Mouse (Mus musculus) adrenal gland, postnatal 10 days (tissue): ENCODE measurements around the gene Tmem179. TPM values are rescaled to one million over a fixed set of nuclear protein-coding genes. Genes with fewer than 3 reads are reported as not detected.
A peak's percentile ranks its signal among the peaks of the same experiment; 100 is the strongest.

Experiments used
- DNase-seq: peaks from one replicate; pipeline ENCODE4 v3.0.0; 2021; ENCODE audit warnings: mixed read lengths
- total RNA-seq, 2 experiments: library from RNA; stranded (reverse); gene quantifications; 2 replicates each; pipeline ENCODE4 v1.2.3; 2021

Tmem179 gene
- total RNA-seq, 2 experiments from 2014 or later = 4.8 to 6.8 TPM

DNA sequence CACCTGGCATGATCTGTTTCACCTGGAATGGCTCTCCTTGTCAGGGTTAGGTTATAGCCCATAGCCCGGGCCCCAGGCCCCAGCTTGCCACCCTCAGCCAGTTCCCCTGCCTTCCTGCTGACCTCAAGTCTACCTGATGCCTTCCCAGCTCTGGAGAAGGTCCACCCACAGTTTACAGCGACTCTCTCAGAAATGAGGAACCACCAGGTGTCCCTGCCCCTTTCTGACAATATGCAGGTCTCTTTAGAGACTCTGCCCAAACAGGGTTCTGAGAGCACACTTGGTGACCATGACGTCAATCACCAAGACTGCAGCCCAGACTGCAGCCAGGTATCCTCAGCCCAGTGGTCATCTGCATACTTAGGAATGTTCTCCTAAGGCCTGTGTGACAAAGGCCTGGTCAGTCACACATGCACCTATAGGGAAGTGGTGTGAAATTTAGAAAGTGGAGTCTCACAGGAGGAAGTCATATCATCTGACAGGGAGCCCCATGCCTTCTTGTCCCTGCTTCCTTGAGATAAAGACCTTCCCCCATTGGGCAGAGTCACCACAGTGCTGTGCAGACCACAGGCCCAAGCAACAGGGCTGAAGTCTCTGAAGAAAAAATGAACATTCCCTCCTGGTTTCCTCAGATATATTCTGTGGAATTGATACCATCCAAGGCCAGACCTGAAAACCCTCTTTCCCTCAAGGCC is 52.6 kb downstream of the Tmem179 start:
- no peak for DNase-seq

DNA sequence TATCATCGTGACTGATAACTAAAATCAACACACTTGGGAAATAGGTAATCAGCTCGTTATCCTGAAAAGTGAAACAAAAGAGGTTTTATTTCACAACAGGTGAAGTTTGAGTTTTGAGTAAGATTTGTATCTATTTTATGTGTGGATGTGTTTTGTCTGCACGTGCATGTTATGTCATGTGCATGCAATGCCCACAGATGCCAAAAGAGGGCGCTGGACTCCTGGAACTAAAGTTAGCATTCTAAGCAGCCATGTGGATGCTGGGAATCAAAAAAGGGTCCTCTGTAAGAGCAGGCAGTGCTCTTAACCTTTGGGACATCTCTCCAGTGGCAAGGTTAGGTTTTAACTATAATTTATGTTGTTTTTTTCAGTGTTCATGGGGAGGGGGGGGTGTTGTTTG is 53.3 kb downstream of the Tmem179 start:
- no peak for DNase-seq

DNA sequence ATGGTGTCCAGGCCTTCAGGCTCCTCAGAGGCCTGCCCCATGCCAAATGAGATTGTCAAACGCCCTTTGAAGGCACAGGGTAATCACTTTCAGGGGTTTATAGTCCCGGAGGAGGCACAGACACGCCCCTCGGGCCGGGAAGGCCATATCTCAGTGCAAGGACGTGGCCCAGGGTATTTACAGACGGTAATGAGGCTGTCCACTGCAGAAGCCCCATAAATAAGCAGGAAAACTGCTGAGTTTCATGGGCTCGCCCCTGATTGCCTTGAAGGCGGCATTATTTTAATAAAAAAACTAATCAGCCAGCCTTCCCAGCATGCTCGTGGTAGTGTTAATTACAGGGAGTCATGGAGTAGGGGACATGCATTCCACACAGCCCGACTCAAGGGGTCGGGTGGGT is 54.1 kb downstream of the Tmem179 start:
- no peak for DNase-seq

DNA sequence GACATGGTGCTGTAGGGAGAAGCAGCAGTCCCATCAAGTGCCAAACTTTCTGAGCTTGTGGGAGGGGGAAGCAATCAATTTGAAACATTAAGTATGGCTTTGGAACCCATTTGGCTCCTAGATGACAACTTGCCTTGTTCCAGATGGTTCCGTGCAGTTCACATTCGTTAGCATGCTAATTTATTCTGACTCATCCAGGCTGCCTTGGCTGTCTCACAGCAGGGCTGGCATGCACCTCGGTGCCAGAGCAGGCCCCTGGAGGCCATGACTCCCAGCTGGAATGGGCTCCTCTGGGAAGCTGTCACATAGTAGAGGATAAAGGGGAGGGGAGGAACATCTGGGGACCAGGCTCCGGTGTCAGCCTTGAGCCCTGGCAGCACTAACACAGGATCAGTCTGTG is 58.7 kb downstream of the Tmem179 start:
- DNase-seq = peak; percentile 58

DNA sequence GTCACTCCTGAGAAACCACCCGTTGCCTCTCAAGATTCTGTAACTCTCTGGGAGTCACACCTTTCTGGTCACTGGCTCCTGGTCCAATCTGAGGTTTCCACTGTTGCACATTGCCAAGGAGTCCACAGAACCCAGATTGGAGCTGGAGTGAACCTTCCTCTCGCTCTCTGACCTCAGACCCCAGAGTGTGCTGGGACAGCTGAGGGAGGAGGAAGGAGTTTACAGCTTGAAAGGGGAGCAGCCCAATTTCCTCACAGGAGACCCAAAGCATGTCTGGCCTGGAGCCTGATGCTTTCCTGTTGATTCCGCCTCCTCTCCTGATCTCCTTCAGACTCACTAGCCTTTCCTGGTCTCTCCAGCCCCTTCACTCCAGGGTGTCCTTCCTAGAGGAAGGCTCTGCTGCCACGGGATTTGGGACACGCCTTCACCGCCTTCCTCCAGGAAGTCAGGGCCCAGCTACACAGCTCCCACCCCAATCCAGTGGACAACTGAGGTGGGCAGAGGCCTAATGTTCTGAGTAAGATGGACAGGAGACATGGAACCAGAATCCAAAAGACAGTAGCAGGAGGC is 60.3 kb downstream of the Tmem179 start:
- no peak for DNase-seq

DNA sequence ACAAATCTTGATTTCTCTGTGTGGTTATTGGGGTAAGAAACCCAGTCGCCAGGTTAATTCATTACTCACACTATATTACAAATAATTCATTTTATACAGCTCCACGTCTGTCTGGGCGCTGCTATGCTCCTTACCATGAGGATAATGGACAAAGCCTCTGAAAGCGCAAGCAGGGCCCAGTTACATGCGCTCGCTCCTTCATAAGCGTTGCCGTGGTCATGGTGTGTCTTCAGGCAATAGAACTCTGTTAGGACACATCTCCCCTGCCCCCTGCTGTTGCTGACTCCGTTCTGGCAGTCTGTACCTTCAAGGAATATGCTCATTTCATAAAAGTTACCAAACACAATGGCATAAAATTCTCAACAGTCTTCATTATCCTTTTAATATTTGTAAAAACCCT is 64.7 kb downstream of the Tmem179 start:
- DNase-seq = no peak

DNA sequence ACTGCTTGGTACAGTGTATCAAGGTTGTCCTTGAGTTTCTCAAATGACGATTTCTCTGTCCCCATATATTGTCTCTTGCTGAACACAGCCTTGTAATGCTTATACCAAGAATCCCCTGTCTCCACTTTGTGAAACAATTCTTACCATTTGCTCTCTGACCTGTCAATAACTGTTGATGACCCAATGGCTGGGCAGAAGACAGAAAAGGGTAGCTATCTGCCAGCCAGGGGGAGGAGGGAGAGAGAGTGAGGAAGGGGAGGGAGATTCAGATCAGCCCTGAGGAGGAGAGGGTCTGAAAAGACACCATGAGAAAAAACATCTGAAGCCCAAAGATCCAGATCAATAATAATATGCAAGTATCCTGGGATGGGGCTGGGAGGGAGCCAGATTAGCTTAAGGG is 65.2 kb downstream of the Tmem179 start:
- DNase-seq = no peak

DNA sequence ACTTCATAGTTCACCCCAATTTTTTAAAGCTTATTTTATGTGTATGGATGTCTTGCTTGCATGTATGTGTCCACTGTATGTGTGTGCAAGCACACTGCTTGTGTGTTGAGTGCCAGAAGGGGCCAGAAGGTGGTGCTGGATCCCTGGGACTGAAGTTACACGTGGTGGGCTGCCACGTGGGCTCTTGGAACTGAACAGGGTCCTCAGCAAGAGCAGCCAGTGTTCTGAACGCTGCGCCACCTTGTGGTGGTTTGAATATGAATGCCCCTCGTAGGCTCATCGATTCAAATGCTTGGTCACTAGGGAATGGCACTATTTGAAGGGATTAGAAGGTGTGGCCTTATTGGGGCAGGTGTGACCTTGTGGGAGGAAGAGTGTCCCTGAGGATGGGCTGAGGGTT is 65.7 kb downstream of the Tmem179 start:
- DNase-seq = peak; percentile 50

Other genes with a start within 250 kb of the Tmem179 start
- gene A530016L24Rik, start 27.3 kb downstream of the Tmem179 start, total RNA-seq = 10 to 100 TPM; 16.2 to 22.6 TPM
- gene Inf2, start 72.0 kb upstream of the Tmem179 start, total RNA-seq = 10 to 100 TPM; 21.7 to 25.4 TPM
- 10 to 100 TPM; 42.9 to 72.4 TPM for gene Adssl1, start 103.3 kb upstream of the Tmem179 start, total RNA-seq
- gene Siva1, start 127.9 kb upstream of the Tmem179 start, total RNA-seq = 10 to 100 TPM; 35.9 to 46.7 TPM
- gene Akt1, start 158.1 kb upstream of the Tmem179 start, total RNA-seq = 100 to 1,000 TPM; 210 to 252 TPM
- 1 to 10 TPM; 3.9 to 5.5 TPM for gene Zbtb42, start 162.1 kb upstream of the Tmem179 start, total RNA-seq
- gene Cep170b, start 203.7 kb upstream of the Tmem179 start, total RNA-seq = 10 to 100 TPM; 28.8 to 29.6 TPM
- 10 to 100 TPM; 10.8 to 13.4 TPM for gene Pld4, start 243.9 kb upstream of the Tmem179 start, total RNA-seq